Mouse (Mus musculus): Measurements from ENCODE around the gene Actl7a.

DNA sequence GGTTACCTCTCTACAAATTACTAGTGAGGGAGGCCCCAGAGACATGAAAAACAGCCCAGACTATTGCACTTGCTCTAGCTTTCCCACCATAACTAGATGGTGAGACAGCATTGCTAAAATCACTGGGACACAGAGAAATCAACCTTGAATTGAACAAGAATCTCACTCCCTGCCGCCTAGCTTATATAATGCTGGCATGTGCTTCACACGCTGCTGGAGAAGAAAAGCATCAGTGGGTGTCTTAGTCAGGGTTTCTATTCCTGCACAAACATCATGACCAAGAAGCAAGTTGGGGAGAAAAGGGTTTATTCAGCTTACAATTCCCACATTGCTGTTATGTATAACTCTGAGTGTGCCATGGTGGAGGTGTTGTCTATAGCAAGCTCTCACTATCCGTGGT is 30.1 kb upstream of the Actl7a start:
- TF ChIP-seq FOSL1 (IDR thresholded peaks at IDR 0.05; ENCODE audit: insufficient read depth, low read length, poor library complexity, severe bottlenecking) (no peak), CTCF (IDR thresholded peaks at IDR 0.05; ENCODE audit: control insufficient read depth, insufficient read depth, insufficient read length) (no peak), USF1 (IDR thresholded peaks at IDR 0.05; ENCODE audit: low read depth) (no peak), CEBPB (IDR thresholded peaks at IDR 0.05; ENCODE audit: low read depth) (no peak), MAX (IDR thresholded peaks at IDR 0.05) (no peak)

Measured in C2C12 (cell line).